Mouse (Mus musculus) midbrain, embryonic 11.5 days (tissue): ENCODE data around the gene BC016579. TPM values are rescaled to one million over a fixed set of nuclear protein-coding genes. Genes with fewer than 3 reads are reported as not detected.

Experiments used
- ATAC-seq: fragments of 200-750 bp; cut with Nextera tagmentation; 2 replicates; pipeline ENCODE4 v1.8.0; 2017; ENCODE audit warnings: moderate TSS enrichment, moderate library complexity; ENCODE audit not compliant: low FRiP score
- DNase-seq: peaks from one replicate; pipeline ENCODE4 v3.0.0; 2015; ENCODE audit warnings: low spot score; ENCODE audit errors: missing footprints
- H3K27ac ChIP-seq: fragments of 300-500 bp; sonication (generic); 2 replicates; pipeline ENCODE4 v1.5.1; 2014; ENCODE audit warnings: low read depth, low read length
- H3K27me3 ChIP-seq: fragments of 300-500 bp; sonication (generic); 2 replicates; pipeline ENCODE4 v1.6.1; 2014; ENCODE audit warnings: mild to moderate bottlenecking, low read length, moderate library complexity, mixed read lengths; ENCODE audit not compliant: control insufficient read depth, insufficient read depth
- H3K36me3 ChIP-seq: fragments of 300-500 bp; sonication (generic); 2 replicates; pipeline ENCODE4 v1.6.1; 2014; ENCODE audit warnings: mild to moderate bottlenecking, low read length, moderate library complexity, mixed read lengths; ENCODE audit not compliant: control insufficient read depth, insufficient read depth
- H3K4me1 ChIP-seq: fragments of 300-500 bp; sonication (generic); 2 replicates; pipeline ENCODE4 v1.6.1; 2014; ENCODE audit warnings: low read length; ENCODE audit not compliant: control insufficient read depth, insufficient read depth
- H3K4me2 ChIP-seq: fragments of 300-500 bp; sonication (generic); 2 replicates; pipeline ENCODE4 v1.6.1; 2014; ENCODE audit warnings: mild to moderate bottlenecking, moderate library complexity
- H3K4me3 ChIP-seq: fragments of 300-500 bp; sonication (generic); 2 replicates; pipeline ENCODE4 v1.5.1; 2014; ENCODE audit warnings: low read depth, low read length
- H3K9ac ChIP-seq: fragments of 300-500 bp; sonication (generic); 2 replicates; pipeline ENCODE4 v1.6.1; 2014; ENCODE audit warnings: low read length
- H3K9me3 ChIP-seq: fragments of 300-500 bp; sonication (generic); 2 replicates; pipeline ENCODE4 v1.6.1; 2016; ENCODE audit warnings: low read length; ENCODE audit not compliant: control insufficient read depth
- WGBS: fragments of 180-500 bp; shearing (Covaris S2); extraction: QIAGEN DNeasy Blood & Tissue Kit; methylation state at CpG from one replicate; pipeline ENCODE4 v1.1.7; 2014; 5-methylcytosine and 5-hydroxymethylcytosine counted together
- polyA plus RNA-seq: library from polyadenylated mRNA; unstranded; fragments of >200 nt; fragmentation: Nextera tagmentation; extraction: Ambion mirVana; gene quantifications from 2 replicates; pipeline ENCODE4 v1.2.1, GENCODE M21; 2014

The BC016579 gene
- polyA plus RNA-seq, 1 experiment from 2014 or later = 0.08 TPM

DNA sequence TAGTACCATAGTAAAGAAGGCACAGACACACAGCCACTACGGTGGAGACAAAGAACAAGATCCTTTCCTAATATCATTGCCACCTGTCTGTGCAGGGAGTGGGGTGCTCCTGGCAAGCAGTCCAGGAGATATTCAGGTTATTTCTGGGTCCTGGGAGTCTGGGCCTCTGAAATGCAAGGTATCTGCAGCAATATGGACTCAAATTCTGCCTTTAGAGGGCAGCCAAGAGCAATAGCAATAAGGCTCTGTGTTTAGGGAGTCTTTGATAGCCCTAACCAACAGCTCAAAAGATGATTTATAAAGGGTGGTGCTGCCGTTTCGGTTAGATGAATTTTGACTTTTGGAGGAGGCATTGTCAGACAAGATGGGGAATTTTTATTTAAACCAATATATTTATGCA is 44.6 kb downstream of the BC016579 start:
- no peak for ATAC-seq
- DNase-seq = no peak
- WGBS = 85% methylated on average over 3 of the region's 3 CpGs

DNA sequence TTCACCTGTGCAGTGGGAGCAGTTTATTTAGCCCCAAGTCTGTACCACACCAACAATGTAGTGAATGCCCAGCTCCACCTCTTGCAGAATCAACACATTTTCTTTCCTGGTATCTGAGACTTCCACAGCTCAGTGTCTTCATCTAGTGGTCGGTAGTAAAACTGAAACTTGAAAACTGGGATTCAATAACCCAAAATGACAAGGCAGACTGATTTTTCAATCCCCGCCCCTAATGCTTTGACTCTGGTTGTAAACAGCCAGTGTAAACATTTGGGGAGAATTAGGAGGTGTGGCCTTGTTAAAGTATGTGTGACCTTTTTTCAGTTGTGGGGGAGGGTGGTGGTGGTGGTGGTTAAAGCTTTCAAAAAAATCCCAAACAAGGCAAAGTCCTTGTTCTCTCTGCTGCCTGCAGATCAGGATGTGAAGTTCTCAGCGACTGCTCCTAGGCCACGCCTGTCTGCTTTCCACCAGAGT is 45.4 kb downstream of the BC016579 start:
- no peak overlapping the region for H3K27ac ChIP-seq
- H3K4me2 ChIP-seq = no peak overlapping the region
- no peak for DNase-seq
- no peaks in the 10 kb centered on the region for H3K27me3 ChIP-seq
- no peaks in the 10 kb centered on the region for H3K36me3 ChIP-seq
- H3K4me1 ChIP-seq = no peaks in the 10 kb centered on the region
- H3K4me3 ChIP-seq = no peak overlapping the region
- WGBS = 56% methylated on average over 4 of the region's 4 CpGs
- H3K9ac ChIP-seq = no peak overlapping the region
- H3K9me3 ChIP-seq = no peaks in the 10 kb centered on the region
- peak; percentile 22; the same call in 1 of the 2 replicates for ATAC-seq

More for the DNA sequence above, 44.6 kb downstream of the BC016579 start:
- no peak overlapping the region for H3K27ac ChIP-seq
- H3K9me3 ChIP-seq = no peaks in the 10 kb centered on the region
- no peaks in the 10 kb centered on the region for H3K27me3 ChIP-seq
- H3K4me1 ChIP-seq = no peaks in the 10 kb centered on the region
- H3K9ac ChIP-seq = no peak overlapping the region
- no peak overlapping the region for H3K4me2 ChIP-seq
- H3K4me3 ChIP-seq = no peak overlapping the region
- H3K36me3 ChIP-seq = no peaks in the 10 kb centered on the region

GRCm38 (mm10) chr16:45595494-45595893 is 58.4 kb downstream of the BC016579 start:
- DNase-seq (no peak), ATAC-seq (peak; percentile 63; the same call in 1 of the 2 replicates)
- H3K9ac ChIP-seq = no peak overlapping the region
- no peaks in the 10 kb centered on the region for H3K36me3 ChIP-seq
- H3K4me3 ChIP-seq = no peak overlapping the region
- no peak overlapping the region for H3K4me2 ChIP-seq
- H3K4me1 ChIP-seq = no peaks in the 10 kb centered on the region
- no peaks in the 10 kb centered on the region for H3K9me3 ChIP-seq
- no peak overlapping the region for H3K27ac ChIP-seq
- no peaks in the 10 kb centered on the region for H3K27me3 ChIP-seq

- Histone ChIP-seq H3K36me3 (no peaks in the 10 kb centered on the region), H3K9me3 (no peaks in the 10 kb centered on the region), H3K27me3 (no peaks in the 10 kb centered on the region), H3K9ac (no peak overlapping the region), H3K4me1 (no peaks in the 10 kb centered on the region), H3K4me3 (no peak overlapping the region), H3K4me2 (no peak overlapping the region), H3K27ac (no peak overlapping the region)
- DNase-seq (no peak), ATAC-seq (0 out of 2 replicates have a peak, but pooled peaks have one; percentile 50)
- 58% methylated on average over 1 of the region's 1 CpGs for WGBS
Observed at GRCm38 (mm10) chr16:45593656-45594055, 60.2 kb downstream of the BC016579 start.

DNA sequence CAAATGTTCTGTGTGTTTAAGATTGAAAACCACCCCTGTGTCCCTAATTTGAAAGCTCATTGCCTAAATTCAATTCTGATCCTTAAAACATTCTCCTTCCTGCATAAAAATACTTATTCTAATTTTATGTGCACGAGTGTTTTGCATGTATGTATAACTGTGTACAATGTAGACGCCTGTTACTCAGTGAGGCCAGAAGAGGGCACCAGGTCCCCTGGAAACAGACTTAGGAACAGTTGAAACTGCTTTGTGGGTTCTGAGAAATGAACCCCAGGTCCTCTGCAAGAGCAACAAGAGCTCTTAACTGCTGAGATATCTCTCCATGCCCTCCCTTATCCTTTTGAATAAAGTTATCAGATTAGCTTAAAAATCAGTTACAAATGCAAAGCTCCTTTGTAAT is 71.4 kb downstream of the BC016579 start:
- H3K4me1 ChIP-seq = no peaks in the 10 kb centered on the region
- no peaks in the 10 kb centered on the region for H3K9me3 ChIP-seq
- no peak overlapping the region for H3K9ac ChIP-seq
- no peak overlapping the region for H3K4me3 ChIP-seq
- ATAC-seq = no peak
- H3K36me3 ChIP-seq = no peaks in the 10 kb centered on the region
- H3K4me2 ChIP-seq = no peak overlapping the region
- no peak overlapping the region for H3K27ac ChIP-seq
- no peaks in the 10 kb centered on the region for H3K27me3 ChIP-seq
- WGBS = 44% methylated on average over 2 of the region's 2 CpGs
- peak; percentile 85 for DNase-seq

DNA sequence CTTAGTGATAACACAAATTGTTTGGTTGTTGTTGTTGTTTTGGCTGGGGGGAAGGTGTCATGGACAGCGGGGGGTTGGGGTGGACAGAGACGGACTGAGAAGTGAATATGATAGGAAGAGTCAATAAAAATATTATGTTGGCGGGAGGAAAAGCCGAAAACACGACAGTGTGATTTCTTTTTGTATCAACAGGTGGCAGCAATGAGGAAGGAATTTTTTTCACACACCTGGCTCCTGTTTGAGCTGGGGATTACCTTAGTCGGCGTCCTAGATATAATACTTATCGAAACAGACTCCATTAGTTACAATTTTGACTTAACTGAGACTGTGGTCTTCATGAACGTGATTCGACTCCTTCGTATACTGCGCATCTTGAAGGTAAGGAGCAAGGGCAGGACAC is 74.0 kb downstream of the BC016579 start:
- Histone ChIP-seq H3K9me3 (no peaks in the 10 kb centered on the region), H3K4me1 (no peaks in the 10 kb centered on the region), H3K27me3 (no peaks in the 10 kb centered on the region), H3K4me3 (no peak overlapping the region), H3K9ac (no peak overlapping the region), H3K27ac (no peak overlapping the region), H3K36me3 (no peaks in the 10 kb centered on the region), H3K4me2 (no peak overlapping the region)
- ATAC-seq (no peak), DNase-seq (peak; percentile 23)
- 61% methylated on average over 12 of the region's 12 CpGs for WGBS

Other genes starting within 250 kb of the BC016579 start
- gene Cd200, start 245.0 kb downstream of the BC016579 start, polyA plus RNA-seq = 50.4 and 59.1 TPM in 2 replicates
- gene Gm609, start 161.1 kb downstream of the BC016579 start, polyA plus RNA-seq = not detected in 2 replicates
- gene Gm17783, start 122.0 kb downstream of the BC016579 start, polyA plus RNA-seq = not detected in 2 replicates
- gene Slc9c1, start 118.8 kb downstream of the BC016579 start, polyA plus RNA-seq = not detected in 2 replicates
- gene Gcsam, start 43.7 kb downstream of the BC016579 start, polyA plus RNA-seq = 0.14 TPM in 1 of 2 replicates, not detected in the other
- 0.18 and 0.32 TPM in 2 replicates for gene Tmprss7, start 39.6 kb upstream of the BC016579 start, polyA plus RNA-seq
- gene Tagln3, start 70.5 kb upstream of the BC016579 start, polyA plus RNA-seq = 320 and 334 TPM in 2 replicates
- 48.2 and 48.5 TPM in 2 replicates for gene Abhd10, start 88.9 kb upstream of the BC016579 start, polyA plus RNA-seq